Mouse (Mus musculus) ovary, adult 18-20 months (tissue): ENCODE results near the gene Tcl1b1.
"Not testable (repeated sequence)": the region's sequence is repeated elsewhere in the genome, so short reads cannot be mapped to it uniquely, and the experiment has no call there.

Source experiments
- DNase-seq: peaks from one replicate; pipeline ENCODE4 v3.0.0; 2022; ENCODE audit warnings: low spot score, mixed read lengths

Gene Tcl1b1

DNA sequence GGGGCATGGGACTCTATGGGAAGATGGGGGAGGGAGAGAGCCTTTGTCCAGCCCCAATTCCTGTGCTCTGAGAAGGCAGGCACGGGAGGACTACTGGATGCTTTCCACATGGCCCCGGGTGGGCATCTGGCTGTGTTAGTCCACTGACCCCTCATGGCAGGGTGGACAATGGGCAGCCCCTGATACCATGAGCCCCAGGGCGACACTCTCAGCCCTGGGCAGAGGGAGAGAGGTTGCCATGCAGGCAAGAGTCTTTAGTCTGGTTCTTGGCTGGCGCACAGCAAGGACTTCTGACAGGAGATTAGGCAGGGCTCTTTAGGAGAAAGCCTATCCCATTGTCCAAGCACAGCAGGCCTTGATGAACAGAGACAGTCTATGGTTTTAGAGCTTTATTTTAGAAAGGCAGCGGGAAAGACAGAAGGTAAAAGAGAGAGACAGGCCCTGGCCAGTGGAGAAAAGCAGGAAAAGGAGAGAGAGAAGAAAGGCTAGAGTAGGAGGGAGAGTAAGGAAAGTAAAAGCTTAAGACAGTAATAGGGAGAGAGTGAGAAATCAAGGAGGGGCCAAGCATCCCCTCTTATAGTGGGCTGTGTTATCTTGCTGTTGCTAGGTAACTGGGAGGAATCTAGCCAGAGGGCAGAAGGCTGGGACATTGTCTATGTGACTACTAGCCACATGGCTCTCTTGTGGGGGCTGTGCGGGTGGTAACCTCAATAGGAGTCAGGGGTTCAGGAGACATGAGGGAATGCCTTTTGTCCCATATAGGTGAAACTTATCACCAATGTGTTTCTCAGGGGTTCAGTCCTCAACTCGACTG is 40.4 kb downstream of the Tcl1b1 start:
- not testable (repeated sequence) for DNase-seq

DNA sequence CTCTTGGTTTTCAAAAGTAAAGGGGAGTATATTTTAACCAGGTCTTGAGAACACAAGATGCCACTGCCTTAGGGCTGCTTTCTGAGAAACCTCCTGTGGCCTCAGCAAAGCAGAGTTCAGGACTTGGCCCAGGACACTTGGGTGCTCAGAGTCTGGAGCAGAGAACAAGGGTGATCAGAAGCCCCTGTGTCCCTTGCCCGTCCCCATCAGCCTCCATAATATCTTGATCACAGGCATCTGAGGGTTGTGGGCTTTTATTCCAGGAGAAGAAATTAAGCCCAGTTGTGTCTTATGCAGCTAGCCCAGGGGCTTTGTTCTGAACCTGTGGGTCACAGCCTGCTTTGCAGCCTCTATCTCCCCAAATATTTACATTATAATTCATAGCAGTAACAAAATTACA is 42.2 kb downstream of the Tcl1b1 start, which contains the start of gene Tcl1b4:
Gene Tcl1b4 (plus strand): TSS at position 301 of the 400 bp plus-strand sequence.
- DNase-seq: not testable (repeated sequence)

DNA sequence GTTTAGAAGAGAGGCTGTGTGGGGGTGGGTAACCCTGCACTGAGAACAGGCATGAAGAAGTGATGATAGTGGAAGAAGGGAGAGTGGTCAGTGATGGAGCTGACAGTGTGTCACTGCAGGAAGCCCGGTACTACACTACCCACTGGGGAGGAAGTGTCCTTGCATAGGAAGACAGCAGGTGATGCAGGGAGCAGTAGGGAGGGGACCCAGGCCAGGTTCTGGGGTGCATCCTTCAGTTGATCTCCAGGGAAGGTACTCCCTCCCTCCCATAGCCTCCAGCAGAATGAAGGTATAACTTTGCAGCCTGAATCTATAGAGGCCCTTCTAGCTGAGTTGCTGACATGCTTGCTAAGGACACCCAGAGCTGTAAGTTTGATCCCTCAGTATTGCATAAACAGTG is 47.6 kb downstream of the Tcl1b1 start:
- DNase-seq: no peak

DNA sequence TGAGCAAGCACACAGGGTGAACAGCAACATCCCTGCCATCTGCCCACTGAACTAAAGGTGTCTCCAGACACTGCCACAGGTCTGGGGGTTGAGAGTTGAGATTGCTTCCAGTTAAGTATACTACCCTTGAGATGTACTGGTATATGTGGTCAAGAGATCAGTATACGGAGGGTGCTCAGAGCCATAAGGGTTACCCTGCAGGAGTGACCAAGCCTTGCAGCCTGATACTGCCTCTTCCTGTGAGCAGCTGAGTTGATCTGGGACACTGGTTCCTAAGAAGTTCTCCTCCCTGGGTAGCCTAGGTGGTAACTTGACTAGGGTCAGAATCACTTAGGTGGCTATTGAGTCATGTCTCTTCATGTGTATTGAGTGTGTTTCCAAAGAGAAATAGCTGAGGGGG is 49.0 kb downstream of the Tcl1b1 start:
- DNase-seq: no peak

DNA sequence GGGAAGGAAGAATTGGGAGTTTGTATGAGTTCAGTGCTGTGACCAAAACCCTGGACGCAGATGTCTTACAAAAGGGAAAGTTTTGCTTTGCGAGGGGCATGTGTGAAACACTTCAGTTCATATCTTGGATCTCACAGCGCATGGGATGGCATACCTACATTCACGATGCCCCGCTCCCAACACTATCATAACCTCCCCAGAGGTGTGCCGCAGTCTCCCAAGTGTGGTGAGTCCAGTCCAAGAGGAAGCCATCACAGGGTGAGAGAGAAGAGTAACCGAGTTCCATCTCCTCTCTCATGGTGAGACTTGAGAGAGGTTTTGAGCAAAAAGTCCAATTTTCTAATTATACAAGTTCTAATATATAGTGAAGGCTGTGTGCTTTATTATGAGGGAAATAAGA is 49.7 kb downstream of the Tcl1b1 start:
- no peak for DNase-seq
